Mouse (Mus musculus): Measurements from ENCODE around the gene Relt. TPM values are rescaled to one million over a fixed set of nuclear protein-coding genes. Genes with fewer than 3 reads are reported as not detected.
A peak's percentile ranks its signal among the peaks of the same experiment; 100 is the strongest.

Gene Relt
- polyA plus RNA-seq, 1 experiment from 2014 or later = 2.1 TPM

DNA sequence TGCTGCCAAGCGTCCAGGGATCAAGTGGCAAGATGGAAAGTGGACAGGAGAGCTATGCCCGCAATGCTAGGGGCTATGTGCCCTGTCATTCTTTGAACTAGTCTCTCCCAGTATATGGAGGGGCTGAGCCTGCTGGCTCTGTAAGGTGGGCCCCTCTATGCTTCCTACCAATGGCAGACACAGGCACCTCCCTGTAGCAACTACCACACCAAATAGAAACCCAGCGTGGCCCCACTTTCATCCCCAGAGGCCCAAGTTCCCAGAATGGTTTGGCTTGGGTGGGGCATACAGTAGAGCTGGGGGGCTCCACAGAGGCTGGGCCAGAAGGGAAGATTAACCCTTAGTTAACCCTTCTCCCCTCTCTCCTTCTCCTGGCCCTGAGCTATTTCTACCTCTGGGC lies 2.8 kb downstream of the Relt start:
- Histone ChIP-seq H3K4me2 (ENCODE audit: low read length) (no peak overlapping the region), H3K9me3 (replicated peaks; ENCODE audit: low read length) (no peaks in the 10 kb centered on the region), H3K4me3 (replicated peaks; ENCODE audit: low read depth, low read length) (no peak overlapping the region), H3K27me3 (ENCODE audit: insufficient read depth, low read length) (no peaks in the 10 kb centered on the region), H3K36me3 (ENCODE audit: insufficient read depth, low read length) (no peaks in the 10 kb centered on the region), H3K9ac (ENCODE audit: low read depth, low read length) (no peak overlapping the region), H3K27ac (no peak overlapping the region), H3K4me1 (replicated peaks; ENCODE audit: insufficient read depth, low read length) (peaks cover 6% of the 10 kb centered on the region; the same call in 1 of the 2 replicates)
- 85% methylated on average over 3 of the region's 3 CpGs for WGBS
- ATAC-seq (replicated peaks; ENCODE audit: low FRiP score, low read depth) = no peak
- no peak for DNase-seq (ENCODE audit: low spot score)
- TF ChIP-seq CTCF (IDR thresholded peaks at IDR 0.05; ENCODE audit: low read depth) = no peak

DNA sequence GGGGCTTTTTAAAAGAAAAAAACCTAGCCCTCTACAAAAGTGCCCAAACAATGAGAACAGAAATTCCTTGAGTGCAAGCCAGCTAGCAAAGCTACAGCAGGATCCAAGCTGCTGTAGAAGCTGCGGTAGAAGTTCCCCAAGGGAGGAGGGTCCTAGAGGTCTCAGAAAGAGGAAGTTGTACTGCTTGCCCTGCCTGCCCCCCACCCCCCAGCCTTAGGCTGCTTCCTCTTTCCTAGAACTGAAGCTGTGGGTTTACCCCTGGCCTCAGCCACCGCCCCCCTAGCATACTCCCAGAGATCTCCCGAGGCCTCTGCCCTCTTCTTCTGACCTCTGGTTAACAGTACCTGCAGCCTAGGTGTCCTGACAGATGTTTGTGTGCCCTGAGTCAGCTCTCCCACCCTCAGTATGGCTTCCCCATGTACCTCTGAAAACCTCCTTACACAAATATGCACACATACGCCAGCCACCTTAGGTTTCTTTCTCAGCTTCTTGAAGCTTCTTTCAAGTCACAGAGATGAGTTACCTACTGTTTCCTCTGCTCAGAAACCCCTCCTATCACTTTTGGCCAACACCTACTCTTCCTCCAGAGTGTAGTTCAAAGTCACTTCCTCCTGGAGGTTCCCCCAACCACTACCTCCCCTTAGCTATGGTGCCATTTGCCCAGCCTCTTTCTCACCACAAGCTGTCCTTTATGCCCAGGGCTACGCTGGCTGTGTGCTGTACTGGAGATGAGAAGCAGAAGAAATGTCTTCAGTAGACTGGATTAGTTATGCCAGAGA lies 7.3 kb downstream of the Relt start:
- Histone ChIP-seq H3K4me2 (ENCODE audit: low read length) (peak overlapping the region; percentile 10; the same call in 1 of the 2 replicates), H3K9me3 (replicated peaks; ENCODE audit: low read length) (no peaks in the 10 kb centered on the region), H3K27me3 (ENCODE audit: insufficient read depth, low read length) (no peaks in the 10 kb centered on the region), H3K9ac (ENCODE audit: low read depth, low read length) (no peak overlapping the region), H3K4me1 (replicated peaks; ENCODE audit: insufficient read depth, low read length) (peaks cover 21% of the 10 kb centered on the region), H3K36me3 (ENCODE audit: insufficient read depth, low read length) (no peaks in the 10 kb centered on the region), H3K27ac (peak overlapping the region; percentile 70), H3K4me3 (replicated peaks; ENCODE audit: low read depth, low read length) (no peak overlapping the region)
- DNase-seq (ENCODE audit: low spot score) (peak; percentile 79), ATAC-seq (replicated peaks; ENCODE audit: low FRiP score, low read depth) (no peak)
- no peak for TF ChIP-seq CTCF (IDR thresholded peaks at IDR 0.05; ENCODE audit: low read depth)
- 53% methylated on average over 5 of the region's 5 CpGs for WGBS

GRCm38 (mm10) chr7:100855300-100855699 lies 7.9 kb downstream of the Relt start:
- ATAC-seq (replicated peaks; ENCODE audit: low FRiP score, low read depth) (no peak), DNase-seq (ENCODE audit: low spot score) (no peak)
- Histone ChIP-seq H3K4me1 (replicated peaks; ENCODE audit: insufficient read depth, low read length) (peaks cover 21% of the 10 kb centered on the region), H3K27me3 (ENCODE audit: insufficient read depth, low read length) (no peaks in the 10 kb centered on the region), H3K4me2 (ENCODE audit: low read length) (peak overlapping the region; percentile 10; the same call in 1 of the 2 replicates), H3K4me3 (replicated peaks; ENCODE audit: low read depth, low read length) (no peak overlapping the region), H3K36me3 (ENCODE audit: insufficient read depth, low read length) (no peaks in the 10 kb centered on the region), H3K27ac (peak overlapping the region; percentile 70), H3K9me3 (replicated peaks; ENCODE audit: low read length) (no peaks in the 10 kb centered on the region), H3K9ac (ENCODE audit: low read depth, low read length) (0 out of 2 replicates have a peak overlapping the region, but pooled peaks have one; percentile 8)
- no peak for TF ChIP-seq CTCF (IDR thresholded peaks at IDR 0.05; ENCODE audit: low read depth)
- 43% methylated on average over 4 of the region's 4 CpGs for WGBS

DNA sequence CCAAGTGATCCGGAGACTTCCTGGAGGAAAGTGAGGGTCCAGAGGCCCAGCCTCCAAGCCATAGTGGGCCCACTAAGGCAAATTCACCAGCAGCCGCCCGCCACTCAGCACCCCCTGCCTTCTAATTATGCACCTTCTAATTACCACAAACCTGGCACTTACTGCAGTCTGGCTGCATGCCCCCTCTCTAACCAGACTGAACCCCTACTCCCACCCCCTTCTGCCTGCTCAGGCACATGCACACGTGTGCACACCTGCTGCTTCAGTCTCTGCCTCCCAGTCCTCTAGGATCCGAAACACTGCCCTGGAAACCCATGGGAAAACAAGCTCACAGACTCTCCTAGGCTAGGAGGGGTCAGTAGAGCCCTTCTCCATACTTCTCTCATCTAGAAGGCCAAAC lies 8.4 kb downstream of the Relt start:
- H3K36me3 ChIP-seq (ENCODE audit: insufficient read depth, low read length) = no peaks in the 10 kb centered on the region
- DNase-seq (ENCODE audit: low spot score) (no peak), ATAC-seq (replicated peaks; ENCODE audit: low FRiP score, low read depth) (no peak)
- peaks cover 21% of the 10 kb centered on the region for H3K4me1 ChIP-seq (replicated peaks; ENCODE audit: insufficient read depth, low read length)
- H3K4me3 ChIP-seq (replicated peaks; ENCODE audit: low read depth, low read length) = no peak overlapping the region
- no peaks in the 10 kb centered on the region for H3K27me3 ChIP-seq (ENCODE audit: insufficient read depth, low read length)
- no peak for TF ChIP-seq CTCF (IDR thresholded peaks at IDR 0.05; ENCODE audit: low read depth)
- no peak overlapping the region for H3K27ac ChIP-seq
- 0 out of 2 replicates have a peak overlapping the region, but pooled peaks have one; percentile 8 for H3K9ac ChIP-seq (ENCODE audit: low read depth, low read length)
- no peaks in the 10 kb centered on the region for H3K9me3 ChIP-seq (replicated peaks; ENCODE audit: low read length)
- WGBS = 65% methylated on average over 5 of the region's 5 CpGs
- no peak overlapping the region for H3K4me2 ChIP-seq (ENCODE audit: low read length)

DNA sequence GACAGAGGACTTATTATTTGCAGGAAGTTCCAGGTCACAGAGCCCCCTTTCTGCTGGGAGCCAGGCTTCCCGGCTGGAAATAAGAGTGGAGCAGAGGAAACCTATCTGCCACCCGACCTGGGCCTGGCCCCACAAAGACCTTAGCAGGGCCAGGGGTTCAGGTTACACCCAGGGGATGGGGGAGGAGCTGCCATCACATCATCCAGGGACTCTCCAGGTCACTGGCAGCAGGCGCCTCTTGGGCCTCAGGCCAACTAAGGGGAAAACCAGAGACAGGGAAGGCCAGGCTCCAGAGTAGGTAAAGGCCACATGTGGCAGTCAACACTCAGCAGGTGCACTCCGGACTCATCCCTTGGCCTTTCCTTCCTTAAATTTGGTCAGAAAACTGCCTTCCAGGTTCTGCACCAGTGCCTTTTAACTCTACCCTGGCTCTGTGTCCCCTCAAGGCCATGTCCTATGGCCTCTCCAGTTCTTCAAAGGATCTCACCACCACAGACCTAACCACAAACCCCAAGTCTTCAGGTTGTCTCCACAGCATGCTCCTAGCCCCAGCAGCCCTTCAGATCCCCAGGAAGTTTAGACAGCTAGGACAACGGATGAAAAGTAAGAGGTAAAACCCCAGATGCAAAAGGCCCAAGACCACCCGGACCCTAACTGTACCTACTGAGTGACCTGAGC lies 9.0 kb downstream of the Relt start:
- no peak for TF ChIP-seq CTCF (IDR thresholded peaks at IDR 0.05; ENCODE audit: low read depth)

DNA sequence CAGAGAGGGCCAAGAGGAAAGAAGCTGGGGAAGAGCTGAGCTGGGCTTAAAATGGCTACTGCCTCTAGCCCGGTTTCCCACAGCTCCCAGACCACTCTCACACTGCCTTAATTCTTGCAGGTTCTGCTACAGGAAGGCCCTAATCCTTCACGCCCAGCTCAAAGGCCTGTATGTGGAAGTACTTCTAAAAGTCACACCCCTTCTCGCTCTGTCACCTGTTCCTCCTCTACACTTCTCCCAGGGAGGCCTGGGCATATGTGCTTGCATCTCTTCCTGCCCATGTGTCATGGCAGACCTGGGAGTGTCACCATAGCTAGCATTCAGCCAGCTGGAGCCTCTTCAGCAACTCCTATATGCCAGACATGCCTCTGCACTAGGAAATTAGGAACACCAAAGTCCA lies 9.8 kb downstream of the Relt start:
- Histone ChIP-seq H3K27me3 (ENCODE audit: insufficient read depth, low read length) (no peaks in the 10 kb centered on the region), H3K36me3 (ENCODE audit: insufficient read depth, low read length) (no peaks in the 10 kb centered on the region), H3K9me3 (replicated peaks; ENCODE audit: low read length) (no peaks in the 10 kb centered on the region), H3K9ac (ENCODE audit: low read depth, low read length) (no peak overlapping the region), H3K4me3 (replicated peaks; ENCODE audit: low read depth, low read length) (no peak overlapping the region), H3K4me1 (replicated peaks; ENCODE audit: insufficient read depth, low read length) (peaks cover 21% of the 10 kb centered on the region), H3K4me2 (ENCODE audit: low read length) (no peak overlapping the region), H3K27ac (no peak overlapping the region)
- 72% methylated on average over 3 of the region's 3 CpGs for WGBS
- no peak for ATAC-seq (replicated peaks; ENCODE audit: low FRiP score, low read depth)
- no peak for DNase-seq (ENCODE audit: low spot score)
- TF ChIP-seq CTCF (IDR thresholded peaks at IDR 0.05; ENCODE audit: low read depth) = no peak

More for the DNA sequence above, 9.0 kb downstream of the Relt start:
- ATAC-seq (replicated peaks; ENCODE audit: low FRiP score, low read depth) = no peak
- H3K4me3 ChIP-seq (replicated peaks; ENCODE audit: low read depth, low read length) = no peak overlapping the region
- H3K27me3 ChIP-seq (ENCODE audit: insufficient read depth, low read length) = no peaks in the 10 kb centered on the region
- no peak overlapping the region for H3K4me2 ChIP-seq (ENCODE audit: low read length)
- peaks cover 21% of the 10 kb centered on the region for H3K4me1 ChIP-seq (replicated peaks; ENCODE audit: insufficient read depth, low read length)
- no peak overlapping the region for H3K27ac ChIP-seq
- H3K9ac ChIP-seq (ENCODE audit: low read depth, low read length) = no peak overlapping the region
- no peaks in the 10 kb centered on the region for H3K9me3 ChIP-seq (replicated peaks; ENCODE audit: low read length)
- 49% methylated on average over 6 of the region's 6 CpGs for WGBS
- no peaks in the 10 kb centered on the region for H3K36me3 ChIP-seq (ENCODE audit: insufficient read depth, low read length)
- no peak for DNase-seq (ENCODE audit: low spot score)
